In genomic region chr8:63112919-63113318, GRCm38 (mm10) we compare ENCODE assay signal across 26 mouse cellular contexts.
DNase-seq lines count a peak whose midpoint lies in the region; ATAC-seq and TF ChIP-seq lines count a peak whose summit lies in the region.
"Had no signal": no experiment of that assay in that cellular context is flagged by ENCODE, and none has a peak within 500 bp of the region (broad histone marks: within the 10 kb centered on the region; RNA-seq: fewer than 3 reads in every experiment).

No protein-coding gene starts in this region.

- H3K36me3 ChIP-seq in hindbrain, embryonic 12.5 days = no peaks in the 10 kb centered on the region
- H3K36me3 ChIP-seq in hindbrain, embryonic 11.5 days (ENCODE audit: control insufficient read depth, insufficient read depth, low read length) = no peaks in the 10 kb centered on the region
- H3K36me3 ChIP-seq in midbrain, postnatal 0 days (ENCODE audit: insufficient read depth, low read length) = no peaks in the 10 kb centered on the region
- no peaks in the 10 kb centered on the region for H3K36me3 ChIP-seq in midbrain, embryonic 15.5 days (replicated peaks)
- H3K36me3 ChIP-seq in hindbrain, embryonic 15.5 days = no peaks in the 10 kb centered on the region
- no peaks in the 10 kb centered on the region for H3K36me3 ChIP-seq in neural tube, embryonic 14.5 days (ENCODE audit: control insufficient read depth, insufficient read depth, low read length)
- H3K36me3 ChIP-seq: embryonic facial prominence, embryonic 12.5 days; embryonic facial prominence, embryonic 15.5 days; forebrain, embryonic 15.5 days; heart, embryonic 10.5 days; heart, embryonic 13.5 days; intestine, embryonic 15.5 days had no signal

- no peaks in the 10 kb centered on the region for H3K27me3 ChIP-seq in hindbrain, embryonic 12.5 days
- H3K27me3 ChIP-seq in hindbrain, embryonic 11.5 days (ENCODE audit: control insufficient read depth, insufficient read depth, low read length) = no peaks in the 10 kb centered on the region
- H3K27me3 ChIP-seq in midbrain, postnatal 0 days (ENCODE audit: insufficient read depth, low read length) = no peaks in the 10 kb centered on the region
- no peaks in the 10 kb centered on the region for H3K27me3 ChIP-seq in midbrain, embryonic 15.5 days (replicated peaks)
- no peaks in the 10 kb centered on the region for H3K27me3 ChIP-seq in hindbrain, embryonic 15.5 days
- H3K27me3 ChIP-seq in neural tube, embryonic 14.5 days (ENCODE audit: control insufficient read depth, insufficient read depth, low read length) = no peaks in the 10 kb centered on the region
- H3K27me3 ChIP-seq: embryonic facial prominence, embryonic 12.5 days; embryonic facial prominence, embryonic 15.5 days; forebrain, embryonic 15.5 days; heart, embryonic 13.5 days; intestine, embryonic 15.5 days had no signal

- no peak overlapping the region for H3K9ac ChIP-seq in hindbrain, embryonic 12.5 days
- H3K9ac ChIP-seq in hindbrain, embryonic 11.5 days (ENCODE audit: low read depth, low read length) = no peak overlapping the region
- no peak overlapping the region for H3K9ac ChIP-seq in midbrain, postnatal 0 days (replicated peaks; ENCODE audit: low read length, poor library complexity, severe bottlenecking)
- H3K9ac ChIP-seq in midbrain, embryonic 15.5 days = no peak overlapping the region
- H3K9ac ChIP-seq in hindbrain, embryonic 15.5 days = no peak overlapping the region
- no peak overlapping the region for H3K9ac ChIP-seq in neural tube, embryonic 14.5 days (replicated peaks; ENCODE audit: low read depth, low read length)
- H3K9ac ChIP-seq: embryonic facial prominence, embryonic 12.5 days; embryonic facial prominence, embryonic 15.5 days; forebrain, embryonic 15.5 days; heart, embryonic 13.5 days; intestine, embryonic 15.5 days had no signal

- 58% methylated on average over 1 of the region's 1 CpGs for WGBS in hindbrain, embryonic 12.5 days
- 80% methylated on average over 1 of the region's 1 CpGs for WGBS in hindbrain, embryonic 11.5 days
- 65% methylated on average over 1 of the region's 1 CpGs for WGBS in midbrain, postnatal 0 days
- WGBS in midbrain, embryonic 15.5 days = 58% methylated on average over 1 of the region's 1 CpGs
- 41% methylated on average over 1 of the region's 1 CpGs for WGBS in hindbrain, embryonic 15.5 days
- WGBS in neural tube, embryonic 14.5 days = 30% methylated on average over 1 of the region's 1 CpGs

- DNase-seq in hindbrain, embryonic 11.5 days (ENCODE audit: low spot score) = no peak
- peak; percentile 9 for DNase-seq in midbrain, postnatal 0 days (ENCODE audit: low spot score)
- no peak for DNase-seq in layer of hippocampus, postnatal 25 days (ENCODE audit: extremely low spot score in 1 of 2, low spot score in 1 of 2)
- DNase-seq: adrenal gland, adult 8-10 months; adrenal gland, postnatal 25 days; cerebellum, adult 11 months; cerebellum, adult 2 months; cerebellum, adult 9-11 months; cerebellum, postnatal 25 days; gastrocnemius, postnatal 14 days; heart, adult 18-20 months; heart, postnatal 14 days; heart, postnatal 4 days; kidney, adult 11 months had no signal

- no peak overlapping the region for H3K27ac ChIP-seq in hindbrain, embryonic 12.5 days
- H3K27ac ChIP-seq in hindbrain, embryonic 11.5 days (ENCODE audit: low read depth, low read length) = no peak overlapping the region
- no peak overlapping the region for H3K27ac ChIP-seq in midbrain, postnatal 0 days (ENCODE audit: low read depth, low read length)
- no peak overlapping the region for H3K27ac ChIP-seq in midbrain, embryonic 15.5 days
- H3K27ac ChIP-seq in hindbrain, embryonic 15.5 days (replicated peaks) = no peak overlapping the region
- H3K27ac ChIP-seq in neural tube, embryonic 14.5 days (ENCODE audit: low read depth, low read length) = no peak overlapping the region
- H3K27ac ChIP-seq: embryonic facial prominence, embryonic 12.5 days; embryonic facial prominence, embryonic 15.5 days; forebrain, embryonic 15.5 days; heart, embryonic 10.5 days; heart, embryonic 13.5 days; intestine, embryonic 15.5 days had no signal

- H3K4me2 ChIP-seq in hindbrain, embryonic 12.5 days (replicated peaks) = no peak overlapping the region
- H3K4me2 ChIP-seq in hindbrain, embryonic 11.5 days (replicated peaks; ENCODE audit: low read depth, low read length) = no peak overlapping the region
- H3K4me2 ChIP-seq in midbrain, postnatal 0 days (ENCODE audit: low read depth, low read length, poor library complexity, severe bottlenecking) = no peak overlapping the region
- no peak overlapping the region for H3K4me2 ChIP-seq in midbrain, embryonic 15.5 days
- no peak overlapping the region for H3K4me2 ChIP-seq in hindbrain, embryonic 15.5 days
- no peak overlapping the region for H3K4me2 ChIP-seq in neural tube, embryonic 14.5 days (ENCODE audit: low read depth, low read length)
- H3K4me2 ChIP-seq: embryonic facial prominence, embryonic 12.5 days; embryonic facial prominence, embryonic 15.5 days; forebrain, embryonic 15.5 days; heart, embryonic 13.5 days; intestine, embryonic 15.5 days had no signal

- TF ChIP-seq CTCF in midbrain, postnatal 0 days (IDR thresholded peaks at IDR 0.05) = no peak

- ATAC-seq in hindbrain, embryonic 12.5 days (ENCODE audit: low FRiP score) = peak; percentile 60; the same call in 1 of the 2 replicates
- no peak for ATAC-seq in hindbrain, embryonic 11.5 days (ENCODE audit: low FRiP score)
- no peak for ATAC-seq in midbrain, postnatal 0 days (ENCODE audit: low FRiP score)
- no peak for ATAC-seq in midbrain, embryonic 15.5 days (replicated peaks)
- ATAC-seq in hindbrain, embryonic 15.5 days (ENCODE audit: low FRiP score, low read depth) = 0 out of 2 replicates have a peak, but pooled peaks have one; percentile 48
- ATAC-seq in neural tube, embryonic 14.5 days (ENCODE audit: low read depth) = peak; percentile 82
- ATAC-seq in granulocyte monocyte progenitor cell, adult 5-6 weeks (replicated peaks; ENCODE audit: poor library complexity, severe bottlenecking) = no peak
- ATAC-seq: activated CD4-positive, CD25-positive, alpha-beta regulatory T cell, adult 4 months; forebrain, embryonic 15.5 days; intestine, embryonic 15.5 days had no signal

- H3K4me3 ChIP-seq in hindbrain, embryonic 12.5 days = no peak overlapping the region
- H3K4me3 ChIP-seq in hindbrain, embryonic 11.5 days (ENCODE audit: low read depth, low read length) = no peak overlapping the region
- H3K4me3 ChIP-seq in midbrain, postnatal 0 days (ENCODE audit: low read depth, low read length) = no peak overlapping the region
- no peak overlapping the region for H3K4me3 ChIP-seq in midbrain, embryonic 15.5 days
- no peak overlapping the region for H3K4me3 ChIP-seq in hindbrain, embryonic 15.5 days
- no peak overlapping the region for H3K4me3 ChIP-seq in neural tube, embryonic 14.5 days (ENCODE audit: low read depth, low read length)
- H3K4me3 ChIP-seq: embryonic facial prominence, embryonic 12.5 days; embryonic facial prominence, embryonic 15.5 days; forebrain, embryonic 15.5 days; heart, embryonic 10.5 days; heart, embryonic 13.5 days; intestine, embryonic 15.5 days had no signal

- no peaks in the 10 kb centered on the region for H3K4me1 ChIP-seq in hindbrain, embryonic 12.5 days
- no peaks in the 10 kb centered on the region for H3K4me1 ChIP-seq in hindbrain, embryonic 11.5 days (replicated peaks; ENCODE audit: control insufficient read depth, insufficient read depth, low read length)
- H3K4me1 ChIP-seq in midbrain, postnatal 0 days (ENCODE audit: insufficient read depth, low read length) = no peaks in the 10 kb centered on the region
- H3K4me1 ChIP-seq in midbrain, embryonic 15.5 days = no peaks in the 10 kb centered on the region
- H3K4me1 ChIP-seq in hindbrain, embryonic 15.5 days (replicated peaks) = no peaks in the 10 kb centered on the region
- H3K4me1 ChIP-seq in neural tube, embryonic 14.5 days (ENCODE audit: control insufficient read depth, insufficient read depth, low read length) = no peaks in the 10 kb centered on the region
- H3K4me1 ChIP-seq: embryonic facial prominence, embryonic 12.5 days; embryonic facial prominence, embryonic 15.5 days; forebrain, embryonic 15.5 days; heart, embryonic 10.5 days; heart, embryonic 13.5 days; intestine, embryonic 15.5 days had no signal

- H3K9me3 ChIP-seq in hindbrain, embryonic 12.5 days (replicated peaks) = no peaks in the 10 kb centered on the region
- no peaks in the 10 kb centered on the region for H3K9me3 ChIP-seq in hindbrain, embryonic 11.5 days (ENCODE audit: control insufficient read depth, low read length)
- no peaks in the 10 kb centered on the region for H3K9me3 ChIP-seq in midbrain, postnatal 0 days (ENCODE audit: low read length)
- no peaks in the 10 kb centered on the region for H3K9me3 ChIP-seq in midbrain, embryonic 15.5 days
- H3K9me3 ChIP-seq in hindbrain, embryonic 15.5 days = no peaks in the 10 kb centered on the region
- no peaks in the 10 kb centered on the region for H3K9me3 ChIP-seq in neural tube, embryonic 14.5 days (ENCODE audit: control insufficient read depth, low read length)
- H3K9me3 ChIP-seq: embryonic facial prominence, embryonic 12.5 days; embryonic facial prominence, embryonic 15.5 days; forebrain, embryonic 15.5 days; heart, embryonic 10.5 days; heart, embryonic 13.5 days; intestine, embryonic 15.5 days had no signal

Comparison
In these comparisons a context has a peak if more than half of its experiments do, and no peak if none do; other contexts are left out.
1. ATAC-seq: peak in hindbrain, embryonic 12.5 days (single experiment), hindbrain, embryonic 15.5 days (single experiment) and neural tube, embryonic 14.5 days (single experiment); none in hindbrain, embryonic 11.5 days (single experiment), midbrain, postnatal 0 days (single experiment), midbrain, embryonic 15.5 days (single experiment) and granulocyte monocyte progenitor cell, adult 5-6 weeks (single experiment).